Mouse (Mus musculus) stomach, embryonic 15.5 days (tissue): Measurements from ENCODE around the gene Garem2. TPM values are rescaled to one million over a fixed set of nuclear protein-coding genes. Genes with fewer than 3 reads are reported as not detected.
A peak's percentile ranks its signal among the peaks of the same experiment; 100 is the strongest.

ENCODE experiments used
- ATAC-seq: fragments of 200-750 bp; cut with Nextera tagmentation; 2 replicates; pipeline ENCODE4 v1.8.0; 2017; ENCODE audit warnings: low read depth, moderate number of reproducible peaks, moderate TSS enrichment; ENCODE audit not compliant: insufficient read depth, low FRiP score
- H3K27ac ChIP-seq: fragments of 300-500 bp; sonication (generic); 2 replicates; pipeline ENCODE4 v1.5.1; 2015; ENCODE audit warnings: mild to moderate bottlenecking, inconsistent platforms
- H3K27me3 ChIP-seq: fragments of 300-500 bp; sonication (generic); replicated peaks from 2 replicates; pipeline ENCODE4 v1.6.1; 2015; ENCODE audit warnings: inconsistent platforms
- H3K36me3 ChIP-seq: fragments of 300-500 bp; sonication (generic); 2 replicates; pipeline ENCODE4 v1.6.1; 2015; ENCODE audit warnings: inconsistent platforms
- H3K4me1 ChIP-seq: fragments of 300-500 bp; sonication (generic); 2 replicates; pipeline ENCODE4 v1.6.1; 2015; ENCODE audit warnings: inconsistent platforms
- H3K4me2 ChIP-seq: fragments of 300-500 bp; sonication (generic); 2 replicates; pipeline ENCODE4 v1.6.1; 2015; ENCODE audit warnings: mild to moderate bottlenecking, inconsistent platforms
- H3K4me3 ChIP-seq: fragments of 300-500 bp; sonication (generic); replicated peaks from 2 replicates; pipeline ENCODE4 v1.5.1; 2015; ENCODE audit warnings: inconsistent platforms
- H3K9ac ChIP-seq: fragments of 300-500 bp; sonication (generic); 2 replicates; pipeline ENCODE4 v1.6.1; 2015; ENCODE audit warnings: inconsistent platforms
- H3K9me3 ChIP-seq: fragments of 300-500 bp; sonication (generic); 2 replicates; pipeline ENCODE4 v1.6.1; 2016; ENCODE audit warnings: inconsistent platforms
- WGBS: fragments of 180-500 bp; shearing (Covaris S2); methylation state at CpG from one replicate; pipeline ENCODE4 v1.1.7; 2015; 5-methylcytosine and 5-hydroxymethylcytosine counted together
- polyA plus RNA-seq: library from polyadenylated mRNA; unstranded; fragments of >200 nt; fragmentation: Nextera tagmentation; extraction: Ambion mirVana; gene quantifications from 2 replicates; pipeline ENCODE4 v1.2.1, GENCODE M21; 2015

The Garem2 gene
- polyA plus RNA-seq, 1 experiment from 2014 or later = 0.30 TPM

DNA sequence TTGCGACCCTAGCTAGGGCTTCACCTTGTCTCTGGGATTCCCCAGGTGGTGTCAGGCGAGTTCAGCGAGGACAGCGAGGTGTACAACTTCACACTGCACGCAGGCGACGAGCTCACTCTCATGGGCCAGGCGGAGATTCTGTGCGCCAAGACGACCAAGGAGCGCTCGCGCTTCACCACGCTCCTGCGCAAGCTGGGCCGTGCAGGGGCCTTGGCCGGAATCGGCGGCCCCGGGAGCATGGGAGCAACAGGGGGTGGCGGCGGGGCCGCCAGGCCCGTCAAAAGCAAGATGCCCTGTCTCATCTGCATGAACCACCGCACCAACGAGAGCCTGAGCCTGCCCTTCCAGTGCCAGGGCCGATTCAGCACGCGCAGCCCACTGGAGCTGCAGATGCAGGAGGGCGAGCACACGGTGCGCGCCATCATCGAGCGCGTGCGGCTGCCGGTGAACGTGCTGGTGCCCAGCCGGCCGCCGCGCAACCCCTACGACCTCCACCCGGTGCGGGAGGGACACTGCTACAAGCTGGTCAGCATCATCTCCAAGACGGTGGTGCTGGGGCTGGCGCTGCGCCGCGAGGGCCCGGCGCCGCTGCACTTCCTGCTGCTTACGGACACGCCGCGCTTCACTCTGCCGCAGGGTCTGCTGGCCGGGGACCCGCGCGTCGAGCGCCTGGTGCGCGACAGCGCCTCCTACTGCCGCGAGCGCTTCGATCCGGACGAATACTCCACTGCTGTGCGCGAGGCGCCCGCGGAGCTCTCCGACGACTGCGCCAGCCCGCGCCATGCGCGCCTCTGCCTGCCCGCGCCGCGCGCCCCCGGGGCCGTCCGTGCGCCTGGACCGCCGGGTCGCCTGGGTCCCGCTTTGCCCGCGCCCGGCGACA, 9.2 kb downstream of the Garem2 start:
- H3K9me3 ChIP-seq = no peaks in the 10 kb centered on the region
- WGBS = 1% methylated on average over 103 of the region's 103 CpGs
- peaks cover 29% of the 10 kb centered on the region for H3K4me1 ChIP-seq
- H3K4me2 ChIP-seq = peak overlapping the region; percentile 94
- peaks cover 32% of the 10 kb centered on the region for H3K27me3 ChIP-seq
- H3K4me3 ChIP-seq = peak overlapping the region; percentile 56
- peak; percentile 54 for ATAC-seq
- peaks cover 12% of the 10 kb centered on the region; the same call in 1 of the 2 replicates for H3K36me3 ChIP-seq
- H3K9ac ChIP-seq = peak overlapping the region; percentile 30; the same call in 1 of the 2 replicates
- H3K27ac ChIP-seq = no peak overlapping the region

DNA sequence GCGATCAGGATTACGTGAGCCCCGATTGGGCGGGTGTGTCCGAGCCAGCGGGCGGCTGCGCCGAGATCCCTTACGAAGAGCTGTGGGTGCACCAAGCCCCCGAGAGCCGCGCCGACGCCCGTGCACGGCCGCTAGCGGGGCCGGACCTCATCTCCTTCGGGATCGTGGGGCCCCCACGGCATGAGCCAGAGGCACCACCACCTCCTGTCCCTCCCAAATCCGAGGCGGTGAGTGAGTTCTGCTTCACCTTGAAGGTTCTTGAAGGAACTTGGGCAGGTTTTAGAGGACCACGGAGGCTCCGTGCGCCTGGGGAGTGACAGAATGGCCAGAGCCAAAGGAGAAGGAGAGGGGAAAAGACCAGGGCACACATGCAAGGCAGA, 9.8 kb downstream of the Garem2 start:
- H3K4me1 ChIP-seq = peaks cover 29% of the 10 kb centered on the region
- peaks cover 32% of the 10 kb centered on the region for H3K27me3 ChIP-seq
- H3K36me3 ChIP-seq = peaks cover 15% of the 10 kb centered on the region; the same call in 1 of the 2 replicates
- no peak for ATAC-seq
- H3K4me2 ChIP-seq = peak overlapping the region; percentile 94
- peak overlapping the region; percentile 30; the same call in 1 of the 2 replicates for H3K9ac ChIP-seq
- H3K27ac ChIP-seq = no peak overlapping the region
- under 1% methylated on average over 28 of the region's 28 CpGs for WGBS
- peak overlapping the region; percentile 56 for H3K4me3 ChIP-seq
- no peaks in the 10 kb centered on the region for H3K9me3 ChIP-seq

DNA sequence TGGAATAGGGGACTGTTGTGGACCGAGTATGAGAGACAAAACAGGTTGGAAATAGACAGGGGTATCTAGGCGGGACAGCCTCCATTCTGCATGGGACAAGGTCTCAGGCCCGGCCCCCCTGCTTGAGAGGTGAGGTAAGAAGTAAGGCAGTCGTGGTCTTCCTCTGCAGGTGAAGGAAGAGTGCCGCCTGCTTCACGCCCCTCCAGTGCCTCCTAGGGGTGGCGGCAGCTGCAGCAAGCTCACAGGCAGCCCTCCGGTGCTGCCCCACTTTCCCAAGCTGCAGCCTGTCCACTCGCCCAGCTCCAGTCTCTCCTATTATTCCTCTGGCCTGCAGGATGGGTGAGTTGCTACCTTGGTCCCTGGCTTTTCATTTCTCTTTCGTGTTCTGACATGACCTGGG, 10.8 kb downstream of the Garem2 start:
- no peaks in the 10 kb centered on the region for H3K9me3 ChIP-seq
- H3K4me2 ChIP-seq = no peak overlapping the region
- peaks cover 32% of the 10 kb centered on the region for H3K27me3 ChIP-seq
- H3K4me1 ChIP-seq = peaks cover 23% of the 10 kb centered on the region
- peaks cover 24% of the 10 kb centered on the region; the same call in 1 of the 2 replicates for H3K36me3 ChIP-seq
- H3K4me3 ChIP-seq = no peak overlapping the region
- no peak overlapping the region for H3K9ac ChIP-seq
- H3K27ac ChIP-seq = no peak overlapping the region
- WGBS = 38% methylated on average over 10 of the region's 10 CpGs
- no peak for ATAC-seq

DNA sequence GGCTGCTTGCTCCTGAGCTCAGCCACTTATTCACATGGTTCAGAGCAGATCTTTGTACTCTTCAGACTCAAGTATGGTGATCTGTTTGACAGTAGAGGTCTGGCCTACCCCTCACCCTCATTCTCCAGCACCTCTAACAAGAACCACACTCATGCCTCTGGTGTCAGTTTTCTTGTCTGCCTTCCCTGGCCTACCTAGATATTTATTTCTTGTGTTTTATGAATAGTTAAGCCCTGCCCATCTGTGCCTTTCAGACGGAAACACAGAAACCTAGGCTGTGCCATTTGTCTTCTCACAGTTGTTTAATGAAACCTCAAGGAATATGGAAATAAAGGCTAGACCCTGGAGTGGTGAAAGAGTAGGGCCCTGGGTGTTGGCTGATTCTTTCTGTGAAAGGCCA, 13.1 kb downstream of the Garem2 start:
- peaks cover 42% of the 10 kb centered on the region for H3K36me3 ChIP-seq
- 73% methylated on average over 1 of the region's 1 CpGs for WGBS
- no peak overlapping the region for H3K9ac ChIP-seq
- H3K27me3 ChIP-seq = peaks cover 25% of the 10 kb centered on the region; the same call in 1 of the 2 replicates
- ATAC-seq = no peak
- H3K27ac ChIP-seq = no peak overlapping the region
- no peaks in the 10 kb centered on the region for H3K9me3 ChIP-seq
- no peak overlapping the region for H3K4me2 ChIP-seq
- H3K4me3 ChIP-seq = no peak overlapping the region
- peaks cover 11% of the 10 kb centered on the region; the same call in 1 of the 2 replicates for H3K4me1 ChIP-seq

DNA sequence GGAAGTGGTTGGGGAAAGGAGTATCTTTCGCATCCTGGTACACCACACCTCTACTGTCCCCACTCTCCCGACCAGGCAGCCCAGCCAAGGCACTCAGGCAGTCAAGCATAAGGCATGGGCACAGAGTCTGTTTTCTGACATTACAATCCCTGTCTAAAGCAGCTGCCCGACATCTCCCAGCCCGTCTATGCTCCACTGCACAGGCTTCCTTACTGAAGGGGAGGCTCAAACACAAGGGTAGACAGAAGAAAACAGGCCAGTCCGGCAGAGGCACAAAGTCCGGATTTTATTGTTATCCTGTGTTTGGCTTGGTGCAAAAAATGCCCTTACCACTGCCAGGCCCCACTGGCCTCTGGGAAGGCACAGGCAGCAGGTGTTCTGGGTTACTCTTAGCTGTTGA, 14.2 kb downstream of the Garem2 start:
- no peak overlapping the region for H3K27ac ChIP-seq
- 86% methylated on average over 6 of the region's 6 CpGs for WGBS
- ATAC-seq = no peak
- peaks cover 45% of the 10 kb centered on the region for H3K36me3 ChIP-seq
- H3K4me3 ChIP-seq = no peak overlapping the region
- H3K27me3 ChIP-seq = peaks cover 15% of the 10 kb centered on the region; the same call in 1 of the 2 replicates
- H3K4me1 ChIP-seq = 0 out of 2 replicates have a peak, but pooled peaks cover 6% of the 10 kb centered on the region
- no peak overlapping the region for H3K9ac ChIP-seq
- no peak overlapping the region for H3K4me2 ChIP-seq
- no peaks in the 10 kb centered on the region for H3K9me3 ChIP-seq

DNA sequence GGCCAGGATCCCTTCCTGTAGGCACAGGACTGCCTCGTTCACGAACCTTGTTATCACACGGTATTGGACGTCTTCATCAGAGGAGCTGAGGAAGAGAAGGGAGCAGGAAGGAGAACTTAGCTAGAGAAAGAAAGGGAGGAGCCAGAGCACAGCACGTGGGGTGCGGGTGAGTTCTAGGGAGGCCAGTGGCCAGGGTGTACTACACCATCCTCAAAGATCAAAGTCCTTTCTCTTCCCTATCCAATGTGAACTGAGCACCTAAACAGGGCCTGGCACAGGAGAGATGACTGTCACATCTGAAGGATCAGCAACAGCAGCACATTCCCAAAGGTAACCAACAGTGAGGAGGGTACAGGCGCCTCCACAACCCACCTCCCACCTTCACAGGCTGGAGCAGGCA, 15.1 kb downstream of the Garem2 start:
- Histone ChIP-seq H3K36me3 (peaks cover 53% of the 10 kb centered on the region), H3K4me2 (no peak overlapping the region), H3K27ac (no peak overlapping the region), H3K27me3 (peaks cover 7% of the 10 kb centered on the region; the same call in 1 of the 2 replicates), H3K4me1 (no peaks in the 10 kb centered on the region), H3K9me3 (no peaks in the 10 kb centered on the region), H3K9ac (no peak overlapping the region), H3K4me3 (no peak overlapping the region)
- 84% methylated on average over 7 of the region's 7 CpGs for WGBS
- ATAC-seq = no peak

DNA sequence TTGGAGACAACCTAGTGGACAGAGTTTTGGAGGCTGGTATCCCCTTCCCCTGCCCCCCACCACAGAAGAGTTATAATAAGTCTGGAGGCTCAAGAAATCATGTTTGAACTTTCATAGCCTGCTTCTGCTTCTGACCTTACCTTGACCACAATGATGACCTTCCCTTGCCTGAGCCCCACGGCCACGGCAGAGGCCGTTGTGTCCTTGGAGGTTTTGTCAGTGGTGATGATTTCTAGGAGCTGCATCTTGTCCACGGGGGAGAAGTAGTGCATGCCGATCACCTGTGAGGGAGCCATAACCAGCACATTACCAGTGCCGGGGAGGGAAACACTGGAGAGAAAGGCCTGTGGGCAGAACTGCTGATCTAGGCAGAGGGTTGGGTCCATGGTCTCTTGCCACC, 17.5 kb downstream of the Garem2 start:
- no peak for ATAC-seq
- no peak overlapping the region for H3K27ac ChIP-seq
- no peaks in the 10 kb centered on the region for H3K4me1 ChIP-seq
- 88% methylated on average over 6 of the region's 6 CpGs for WGBS
- no peaks in the 10 kb centered on the region for H3K27me3 ChIP-seq
- H3K4me2 ChIP-seq = no peak overlapping the region
- no peak overlapping the region for H3K4me3 ChIP-seq
- no peaks in the 10 kb centered on the region for H3K9me3 ChIP-seq
- H3K9ac ChIP-seq = no peak overlapping the region
- peaks cover 73% of the 10 kb centered on the region for H3K36me3 ChIP-seq

DNA sequence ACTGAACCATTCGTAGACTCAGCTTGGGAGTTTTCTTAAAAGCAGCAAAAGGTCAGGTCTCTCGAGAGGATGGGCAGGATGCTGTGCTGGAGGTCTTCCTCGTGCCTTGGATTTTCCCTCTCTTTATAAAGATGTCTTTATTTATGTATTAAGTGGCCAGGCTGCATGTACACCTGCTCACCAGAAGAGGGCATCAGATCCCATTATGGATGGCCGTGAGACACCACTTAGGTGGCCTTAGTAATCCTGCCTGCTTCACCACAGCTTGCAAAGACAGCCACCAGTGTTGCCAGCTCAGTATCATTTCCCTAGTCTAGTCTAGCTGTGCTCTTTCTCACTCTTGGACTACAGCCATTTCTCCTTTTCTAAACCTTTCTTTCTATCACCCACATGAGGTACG, 20.6 kb downstream of the Garem2 start:
- Histone ChIP-seq H3K9me3 (no peaks in the 10 kb centered on the region), H3K9ac (no peak overlapping the region), H3K4me3 (no peak overlapping the region), H3K4me1 (no peaks in the 10 kb centered on the region), H3K27ac (no peak overlapping the region), H3K36me3 (peaks cover 70% of the 10 kb centered on the region), H3K4me2 (no peak overlapping the region), H3K27me3 (no peaks in the 10 kb centered on the region)
- 46% methylated on average over 5 of the region's 5 CpGs for WGBS
- ATAC-seq = no peak

DNA sequence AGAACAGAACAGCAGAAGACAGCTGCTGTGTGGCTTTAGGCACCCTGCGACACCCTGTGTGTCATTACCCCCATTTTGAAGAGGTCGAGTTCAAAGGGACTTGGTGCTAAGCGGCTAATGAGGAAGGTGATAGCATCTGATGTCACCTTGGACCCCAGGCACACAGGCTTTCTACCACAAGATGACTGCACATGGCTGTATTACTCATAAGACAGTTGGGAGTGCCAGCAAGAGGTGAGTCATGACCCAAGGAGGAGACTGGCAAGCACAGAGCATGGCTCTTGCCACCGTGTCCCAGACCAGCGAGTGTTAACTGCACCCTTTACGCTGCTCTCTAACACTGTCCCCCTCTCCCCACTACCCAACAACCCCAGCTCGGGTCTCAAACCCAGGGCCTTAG, 21.8 kb downstream of the Garem2 start:
- Histone ChIP-seq H3K27me3 (no peaks in the 10 kb centered on the region), H3K27ac (no peak overlapping the region), H3K4me2 (no peak overlapping the region), H3K4me3 (no peak overlapping the region), H3K36me3 (peaks cover 64% of the 10 kb centered on the region), H3K9me3 (no peaks in the 10 kb centered on the region), H3K4me1 (no peaks in the 10 kb centered on the region), H3K9ac (no peak overlapping the region)
- ATAC-seq = no peak
- 85% methylated on average over 7 of the region's 7 CpGs for WGBS

DNA sequence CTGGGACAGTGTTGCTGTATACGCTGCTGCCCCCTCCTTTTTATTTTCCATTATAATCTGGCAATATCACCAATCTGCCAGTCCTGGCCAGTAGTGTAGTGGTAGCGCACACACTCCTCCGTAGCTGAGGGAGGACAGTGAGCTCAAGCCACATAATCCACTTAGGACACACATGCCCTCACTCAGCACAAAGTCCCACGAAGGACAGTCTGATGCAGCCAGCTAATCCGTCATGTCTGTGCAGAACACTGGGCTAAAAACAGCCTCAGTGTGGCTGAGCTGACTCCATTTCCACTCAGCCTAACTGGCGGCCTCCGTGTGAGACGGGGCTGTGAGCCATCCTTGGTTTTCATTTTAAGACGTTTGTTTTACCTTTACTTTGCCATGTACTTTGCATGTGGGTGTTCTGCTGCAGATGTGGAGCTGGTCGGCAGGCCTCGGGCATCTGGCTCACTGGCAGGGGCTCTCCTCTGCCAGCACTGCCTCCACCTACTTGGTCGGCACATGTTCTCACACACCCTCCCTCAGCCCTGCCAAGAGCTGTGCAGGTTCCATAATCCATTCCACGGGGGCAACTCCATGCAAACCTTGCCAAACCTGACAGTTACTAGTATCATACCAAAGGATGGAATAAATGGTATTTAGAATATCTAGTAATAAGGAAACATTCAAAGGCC, 23.1 kb downstream of the Garem2 start:
- Histone ChIP-seq H3K4me1 (no peaks in the 10 kb centered on the region), H3K9me3 (no peaks in the 10 kb centered on the region), H3K27ac (no peak overlapping the region), H3K27me3 (no peaks in the 10 kb centered on the region), H3K9ac (no peak overlapping the region), H3K36me3 (peaks cover 62% of the 10 kb centered on the region), H3K4me3 (no peak overlapping the region), H3K4me2 (no peak overlapping the region)
- ATAC-seq = no peak
- 91% methylated on average over 13 of the region's 13 CpGs for WGBS

DNA sequence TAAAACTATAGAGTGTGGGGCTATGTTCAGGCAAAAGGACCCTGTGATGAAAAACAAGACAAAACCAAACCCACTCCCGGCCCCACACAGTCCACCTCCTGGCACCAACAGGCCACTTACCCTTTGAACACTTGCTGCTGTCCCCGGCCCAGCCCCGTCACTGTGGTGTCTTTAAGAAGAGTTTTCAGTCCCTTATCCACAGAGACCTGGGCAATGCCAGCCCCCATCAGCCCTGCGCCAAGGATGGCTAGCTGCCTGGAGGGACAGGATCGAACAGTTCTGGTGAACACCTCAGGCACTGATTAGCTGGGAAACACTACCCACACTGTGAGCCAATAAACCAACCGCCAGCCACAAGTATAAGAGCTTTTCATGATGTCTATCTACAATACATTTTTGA, 23.7 kb downstream of the Garem2 start:
- Histone ChIP-seq H3K36me3 (peaks cover 61% of the 10 kb centered on the region), H3K4me3 (no peak overlapping the region), H3K27me3 (no peaks in the 10 kb centered on the region), H3K9me3 (no peaks in the 10 kb centered on the region), H3K27ac (no peak overlapping the region), H3K4me2 (no peak overlapping the region), H3K4me1 (no peaks in the 10 kb centered on the region), H3K9ac (no peak overlapping the region)
- 95% methylated on average over 6 of the region's 6 CpGs for WGBS
- ATAC-seq = no peak

DNA sequence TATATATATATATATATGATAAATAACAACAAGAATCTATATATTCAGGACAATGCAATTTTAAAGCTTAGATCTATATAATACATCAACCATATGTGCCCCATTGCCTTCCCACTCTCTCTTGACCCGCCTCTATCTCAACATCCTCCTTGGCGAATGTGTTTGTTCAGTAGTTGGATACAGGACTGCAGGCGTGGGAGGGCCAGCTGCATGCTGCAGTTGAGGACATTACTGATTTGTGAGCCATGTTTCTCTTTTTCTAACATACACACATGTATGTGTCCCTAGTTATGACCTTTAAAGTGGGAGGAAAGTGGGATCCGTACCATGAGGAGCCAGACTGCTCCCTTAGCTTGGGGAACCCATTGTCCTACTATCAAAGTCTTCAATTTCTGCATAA, 26.3 kb downstream of the Garem2 start:
- WGBS = 84% methylated on average over 4 of the region's 4 CpGs
- no peak overlapping the region for H3K4me3 ChIP-seq
- H3K27ac ChIP-seq = no peak overlapping the region
- H3K36me3 ChIP-seq = peaks cover 49% of the 10 kb centered on the region
- H3K9me3 ChIP-seq = no peaks in the 10 kb centered on the region
- H3K9ac ChIP-seq = no peak overlapping the region
- H3K4me1 ChIP-seq = no peaks in the 10 kb centered on the region
- no peaks in the 10 kb centered on the region for H3K27me3 ChIP-seq
- H3K4me2 ChIP-seq = no peak overlapping the region
- ATAC-seq = no peak
